Mouse (Mus musculus) embryonic facial prominence, embryonic 15.5 days (tissue): Measurements from ENCODE around the gene Kifc1. TPM values are rescaled to one million over a fixed set of nuclear protein-coding genes. Genes with fewer than 3 reads are reported as not detected.

Experiments used
- ATAC-seq: fragments of 200-750 bp; cut with Nextera tagmentation; 2 replicates; pipeline ENCODE4 v1.8.0; 2017; ENCODE audit warnings: low read depth, moderate TSS enrichment; ENCODE audit not compliant: insufficient number of reproducible peaks, low FRiP score, low TSS enrichment
- H3K27ac ChIP-seq: fragments of 300-500 bp; sonication (generic); replicated peaks from 2 replicates; pipeline ENCODE4 v1.5.1; 2015; ENCODE audit warnings: mild to moderate bottlenecking, inconsistent platforms
- H3K27me3 ChIP-seq: fragments of 300-500 bp; sonication (generic); 2 replicates; pipeline ENCODE4 v1.6.1; 2015; ENCODE audit warnings: inconsistent platforms
- H3K36me3 ChIP-seq: fragments of 300-500 bp; sonication (generic); 2 replicates; pipeline ENCODE4 v1.6.1; 2015; ENCODE audit warnings: mild to moderate bottlenecking, inconsistent platforms
- H3K4me1 ChIP-seq: fragments of 300-500 bp; sonication (generic); 2 replicates; pipeline ENCODE4 v1.6.1; 2015; ENCODE audit warnings: inconsistent platforms
- H3K4me2 ChIP-seq: fragments of 300-500 bp; sonication (generic); replicated peaks from 2 replicates; pipeline ENCODE4 v1.6.1; 2015; ENCODE audit warnings: mild to moderate bottlenecking, inconsistent platforms
- H3K4me3 ChIP-seq: fragments of 300-500 bp; sonication (generic); replicated peaks from 2 replicates; pipeline ENCODE4 v1.5.1; 2015; ENCODE audit warnings: mild to moderate bottlenecking, inconsistent platforms
- H3K9ac ChIP-seq: fragments of 300-500 bp; sonication (generic); 2 replicates; pipeline ENCODE4 v1.6.1; 2015; ENCODE audit warnings: inconsistent platforms
- H3K9me3 ChIP-seq: fragments of 300-500 bp; sonication (generic); replicated peaks from 2 replicates; pipeline ENCODE4 v1.6.1; 2016; ENCODE audit warnings: inconsistent platforms
- WGBS: fragments of 180-500 bp; shearing (Covaris S2); methylation state at CpG from one replicate; pipeline ENCODE4 v1.1.7; 2015; 5-methylcytosine and 5-hydroxymethylcytosine counted together
- polyA plus RNA-seq: library from polyadenylated mRNA; unstranded; fragments of >200 nt; fragmentation: Nextera tagmentation; extraction: Ambion mirVana; gene quantifications from 2 replicates; pipeline ENCODE4 v1.2.1, GENCODE M21; 2015

Gene Kifc1
- polyA plus RNA-seq, 1 experiment from 2014 or later = 6.8 TPM

- WGBS = 60% methylated on average over 21 of the region's 21 CpGs
- peaks cover 30% of the 10 kb centered on the region for H3K4me1 ChIP-seq
- no peaks in the 10 kb centered on the region for H3K27me3 ChIP-seq
- H3K4me3 ChIP-seq = peak overlapping the region; percentile 78
- no peak for ATAC-seq
- H3K9me3 ChIP-seq = no peaks in the 10 kb centered on the region
- peak overlapping the region; percentile 98 for H3K4me2 ChIP-seq
- peaks cover 21% of the 10 kb centered on the region for H3K36me3 ChIP-seq
- H3K9ac ChIP-seq = peak overlapping the region; percentile 67
- H3K27ac ChIP-seq = no peak overlapping the region
Measured at GRCm38 (mm10) chr17:33928251-33928947, 37.9 kb upstream of the Kifc1 start.

- 73% methylated on average over 17 of the region's 17 CpGs for WGBS
- ATAC-seq = no peak
- H3K9me3 ChIP-seq = no peaks in the 10 kb centered on the region
Measured at GRCm38 (mm10) chr17:33926207-33926932, 35.9 kb upstream of the Kifc1 start.

GRCm38 (mm10) chr17:33925406-33926116 lies 35.1 kb upstream of the Kifc1 start:
- Histone ChIP-seq H3K4me1 (peaks cover 14% of the 10 kb centered on the region), H3K27me3 (no peaks in the 10 kb centered on the region), H3K9me3 (no peaks in the 10 kb centered on the region), H3K36me3 (peaks cover 9% of the 10 kb centered on the region; the same call in 1 of the 2 replicates), H3K4me3 (no peak overlapping the region), H3K9ac (no peak overlapping the region), H3K4me2 (no peak overlapping the region), H3K27ac (no peak overlapping the region)
- WGBS = 78% methylated on average over 21 of the region's 21 CpGs
- ATAC-seq = no peak

More at GRCm38 (mm10) chr17:33926207-33926932, 35.9 kb upstream of the Kifc1 start:
- no peak overlapping the region for H3K4me2 ChIP-seq
- peaks cover 22% of the 10 kb centered on the region for H3K4me1 ChIP-seq
- H3K9ac ChIP-seq = no peak overlapping the region
- no peak overlapping the region for H3K4me3 ChIP-seq
- no peak overlapping the region for H3K27ac ChIP-seq
- no peaks in the 10 kb centered on the region for H3K27me3 ChIP-seq
- H3K36me3 ChIP-seq = peaks cover 9% of the 10 kb centered on the region; the same call in 1 of the 2 replicates

GRCm38 (mm10) chr17:33924577-33925283 lies 34.3 kb upstream of the Kifc1 start:
- H3K27ac ChIP-seq = no peak overlapping the region
- WGBS = 88% methylated on average over 10 of the region's 10 CpGs
- no peak overlapping the region for H3K4me3 ChIP-seq
- no peaks in the 10 kb centered on the region for H3K9me3 ChIP-seq
- H3K9ac ChIP-seq = no peak overlapping the region
- ATAC-seq = no peak
- no peak overlapping the region for H3K4me2 ChIP-seq
- no peaks in the 10 kb centered on the region for H3K27me3 ChIP-seq
- H3K4me1 ChIP-seq = peaks cover 11% of the 10 kb centered on the region
- H3K36me3 ChIP-seq = peaks cover 9% of the 10 kb centered on the region; the same call in 1 of the 2 replicates

- Histone ChIP-seq H3K36me3 (peaks cover 10% of the 10 kb centered on the region; the same call in 1 of the 2 replicates), H3K4me1 (peaks cover 22% of the 10 kb centered on the region), H3K27ac (no peak overlapping the region), H3K9me3 (no peaks in the 10 kb centered on the region), H3K4me2 (no peak overlapping the region), H3K27me3 (no peaks in the 10 kb centered on the region), H3K9ac (no peak overlapping the region), H3K4me3 (0 out of 2 replicates have a peak overlapping the region, but pooled peaks have one; percentile 66)
- no peak for ATAC-seq
- WGBS = 79% methylated on average over 7 of the region's 7 CpGs
Measured at GRCm38 (mm10) chr17:33921361-33921760, 30.9 kb upstream of the Kifc1 start.

- Histone ChIP-seq H3K27me3 (no peaks in the 10 kb centered on the region), H3K36me3 (peaks cover 10% of the 10 kb centered on the region; the same call in 1 of the 2 replicates), H3K4me1 (peaks cover 24% of the 10 kb centered on the region), H3K4me2 (peak overlapping the region; percentile 90), H3K4me3 (peak overlapping the region; percentile 66), H3K9ac (peak overlapping the region; percentile 39), H3K9me3 (no peaks in the 10 kb centered on the region), H3K27ac (peak overlapping the region; percentile 76)
- ATAC-seq = peak; percentile 11
- under 1% methylated on average over 36 of the region's 36 CpGs for WGBS
Measured at GRCm38 (mm10) chr17:33920282-33921097, 30.0 kb upstream of the Kifc1 start.

GRCm38 (mm10) chr17:33919351-33920281 lies 29.2 kb upstream of the Kifc1 start:
- peak overlapping the region; percentile 66 for H3K4me3 ChIP-seq
- H3K36me3 ChIP-seq = peaks cover 15% of the 10 kb centered on the region; the same call in 1 of the 2 replicates
- peaks cover 33% of the 10 kb centered on the region for H3K4me1 ChIP-seq
- peak overlapping the region; percentile 90 for H3K4me2 ChIP-seq
- peak overlapping the region; percentile 76 for H3K27ac ChIP-seq
- no peaks in the 10 kb centered on the region for H3K27me3 ChIP-seq
- under 1% methylated on average over 52 of the region's 52 CpGs for WGBS
- no peaks in the 10 kb centered on the region for H3K9me3 ChIP-seq
- peak overlapping the region; percentile 39 for H3K9ac ChIP-seq
- no peak for ATAC-seq

- no peaks in the 10 kb centered on the region for H3K27me3 ChIP-seq
- no peak for ATAC-seq
- H3K4me3 ChIP-seq = peak overlapping the region; percentile 66
- H3K36me3 ChIP-seq = peaks cover 23% of the 10 kb centered on the region
- peak overlapping the region; percentile 90 for H3K4me2 ChIP-seq
- H3K4me1 ChIP-seq = peaks cover 34% of the 10 kb centered on the region
- 54% methylated on average over 37 of the region's 37 CpGs for WGBS
- H3K9me3 ChIP-seq = no peaks in the 10 kb centered on the region
- H3K9ac ChIP-seq = no peak overlapping the region
- peak overlapping the region; percentile 76 for H3K27ac ChIP-seq
Measured at GRCm38 (mm10) chr17:33918293-33919203, 28.1 kb upstream of the Kifc1 start.
